Mouse (Mus musculus) liver, embryonic 14.5 days (tissue): ENCODE data around the gene Gtf2e1.

Experiments
- CTCF ChIP-seq: IDR thresholded peaks from 2 replicates; pipeline ENCODE4 v1.5.1; 2016; ENCODE audit warnings: antibody characterized with exemption, low read depth, control low read depth
- EP300 ChIP-seq: IDR thresholded peaks from 2 replicates; pipeline ENCODE4 v1.6.1; 2016; ENCODE audit warnings: antibody characterized with exemption, low read depth

DNA sequence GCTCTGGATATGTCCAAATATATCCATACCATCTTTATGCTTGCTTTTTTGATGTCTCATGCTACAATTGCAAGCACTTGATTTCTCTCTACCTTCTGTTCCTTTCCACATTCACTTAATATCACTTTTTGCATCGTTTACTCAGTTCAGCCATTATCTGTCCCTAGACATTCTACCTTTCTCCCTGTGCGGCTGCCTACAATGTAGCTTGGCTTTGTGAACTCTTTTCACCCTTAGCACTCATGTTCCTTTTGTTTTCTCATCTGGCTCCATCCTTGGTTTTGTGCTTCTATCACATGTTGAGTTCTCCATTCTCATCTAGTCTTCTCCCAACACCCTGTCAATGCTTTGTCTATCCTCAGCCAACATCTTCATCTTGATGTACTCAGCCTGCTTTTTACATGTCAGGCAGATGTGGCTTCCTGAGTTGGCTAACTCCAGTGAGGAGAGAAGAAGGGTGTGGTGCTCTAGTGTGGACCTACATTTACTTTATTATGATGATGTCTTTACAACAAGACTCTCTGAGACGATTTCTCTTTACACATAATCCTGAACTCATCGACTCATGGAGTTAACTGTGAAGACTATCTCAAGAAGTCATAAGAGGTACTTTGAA, 21.9 kb downstream of the Gtf2e1 start:
- no peak for TF ChIP-seq CTCF
- no peak for TF ChIP-seq EP300
